Mouse (Mus musculus) thymus, adult 18-20 months (tissue): ENCODE results near the gene Kcnb1.

Source experiments
- DNase-seq, 2 experiments: peaks; one replicate each; pipeline ENCODE4 v3.0.0; 2022; ENCODE audit warnings: mixed read lengths in 2 of 2

Kcnb1 gene

DNA sequence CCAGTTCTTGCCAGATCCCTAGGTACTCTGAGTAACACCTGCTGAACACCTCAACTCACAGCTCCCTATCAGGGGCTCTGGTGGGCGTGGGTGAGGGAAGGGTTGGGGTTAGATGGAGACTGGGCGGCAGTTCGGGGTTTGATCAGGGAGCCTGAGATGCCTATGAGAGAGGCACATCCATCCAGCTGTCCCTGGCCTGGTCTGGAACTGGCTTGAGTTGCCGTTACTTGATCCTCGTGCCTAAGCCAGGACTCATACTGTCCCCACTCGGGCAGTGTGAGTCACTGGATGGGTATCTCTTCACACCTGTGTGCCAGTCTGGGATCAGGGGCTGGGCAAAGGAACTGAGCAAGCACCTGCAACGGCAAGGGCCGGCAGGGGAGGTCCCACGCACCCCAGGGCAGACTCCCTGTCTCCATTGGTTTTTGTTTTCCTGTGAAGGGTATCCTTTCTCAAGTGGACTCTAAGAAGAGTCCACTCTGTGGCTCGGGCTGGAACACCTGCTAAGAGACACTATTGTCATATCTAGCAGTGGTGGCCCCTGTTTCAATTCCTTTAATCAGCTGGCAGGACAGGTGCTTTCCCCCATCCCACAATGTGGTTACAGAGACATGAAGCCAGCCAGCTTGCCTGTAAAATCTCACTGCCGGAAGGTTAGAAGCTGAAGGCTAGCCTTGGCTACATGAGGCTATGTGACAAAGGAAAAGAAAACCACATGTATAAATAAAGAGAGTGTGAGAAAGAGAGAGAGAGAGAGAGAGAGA is 112.6 kb downstream of the Kcnb1 start:
- no peak for DNase-seq

DNA sequence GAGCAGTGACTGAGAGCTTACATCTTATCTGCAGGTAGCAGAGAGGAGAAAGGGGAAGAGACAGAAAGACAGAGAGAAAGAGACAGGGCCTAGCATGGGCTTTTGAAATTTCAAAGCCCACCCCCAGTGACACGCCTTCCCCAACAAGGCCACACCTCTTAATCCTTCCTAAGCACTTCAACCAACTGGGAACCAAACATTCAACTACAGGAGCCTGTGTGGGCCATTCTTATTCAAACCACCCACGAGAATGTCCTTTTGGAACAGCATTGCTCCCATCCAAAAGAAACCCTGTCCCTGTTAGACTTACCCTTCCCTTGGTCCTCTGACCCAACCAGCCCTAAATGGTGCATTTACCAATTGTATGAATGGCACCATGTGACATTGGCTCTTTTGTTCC is 113.2 kb downstream of the Kcnb1 start:
- DNase-seq = no peak

DNA sequence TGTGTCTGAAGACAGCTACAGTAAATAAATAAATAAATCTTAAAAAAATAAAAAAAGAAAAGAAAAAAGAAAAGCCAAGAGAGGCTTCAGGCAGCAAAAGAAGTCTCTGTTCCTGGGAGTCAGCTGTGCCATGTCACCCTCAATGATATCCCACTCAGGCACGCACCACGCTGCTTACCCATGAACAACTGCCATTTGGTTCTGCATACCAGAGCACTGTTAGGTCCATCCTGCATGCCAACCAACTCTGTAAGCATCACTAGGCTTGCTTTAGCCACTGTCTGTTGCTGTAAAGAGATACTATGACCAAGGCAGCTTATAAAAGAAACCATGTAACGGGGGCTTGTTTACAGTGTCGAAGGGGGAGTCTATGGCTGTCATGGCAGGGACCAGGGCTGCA is 113.6 kb downstream of the Kcnb1 start:
- no peak for DNase-seq

DNA sequence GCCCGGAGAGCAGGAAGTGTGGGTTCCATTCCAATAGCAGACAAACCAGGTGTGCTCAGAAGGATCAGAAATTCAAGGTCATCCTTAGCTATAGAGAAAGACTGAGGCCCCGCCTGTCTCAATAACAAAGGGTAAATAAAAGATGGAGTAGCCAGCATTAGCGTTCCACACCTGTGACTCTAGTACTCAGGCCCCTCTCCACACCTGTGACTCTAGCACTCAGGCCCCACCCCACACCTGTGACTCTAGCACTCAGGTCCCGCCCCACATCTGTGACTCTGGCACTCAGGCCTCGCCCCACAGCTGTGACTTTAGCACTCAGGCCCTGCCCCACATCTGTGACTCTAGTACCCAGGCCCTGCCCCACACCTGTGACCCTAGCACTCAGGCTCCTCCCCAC is 115.4 kb downstream of the Kcnb1 start:
- no peak for DNase-seq

DNA sequence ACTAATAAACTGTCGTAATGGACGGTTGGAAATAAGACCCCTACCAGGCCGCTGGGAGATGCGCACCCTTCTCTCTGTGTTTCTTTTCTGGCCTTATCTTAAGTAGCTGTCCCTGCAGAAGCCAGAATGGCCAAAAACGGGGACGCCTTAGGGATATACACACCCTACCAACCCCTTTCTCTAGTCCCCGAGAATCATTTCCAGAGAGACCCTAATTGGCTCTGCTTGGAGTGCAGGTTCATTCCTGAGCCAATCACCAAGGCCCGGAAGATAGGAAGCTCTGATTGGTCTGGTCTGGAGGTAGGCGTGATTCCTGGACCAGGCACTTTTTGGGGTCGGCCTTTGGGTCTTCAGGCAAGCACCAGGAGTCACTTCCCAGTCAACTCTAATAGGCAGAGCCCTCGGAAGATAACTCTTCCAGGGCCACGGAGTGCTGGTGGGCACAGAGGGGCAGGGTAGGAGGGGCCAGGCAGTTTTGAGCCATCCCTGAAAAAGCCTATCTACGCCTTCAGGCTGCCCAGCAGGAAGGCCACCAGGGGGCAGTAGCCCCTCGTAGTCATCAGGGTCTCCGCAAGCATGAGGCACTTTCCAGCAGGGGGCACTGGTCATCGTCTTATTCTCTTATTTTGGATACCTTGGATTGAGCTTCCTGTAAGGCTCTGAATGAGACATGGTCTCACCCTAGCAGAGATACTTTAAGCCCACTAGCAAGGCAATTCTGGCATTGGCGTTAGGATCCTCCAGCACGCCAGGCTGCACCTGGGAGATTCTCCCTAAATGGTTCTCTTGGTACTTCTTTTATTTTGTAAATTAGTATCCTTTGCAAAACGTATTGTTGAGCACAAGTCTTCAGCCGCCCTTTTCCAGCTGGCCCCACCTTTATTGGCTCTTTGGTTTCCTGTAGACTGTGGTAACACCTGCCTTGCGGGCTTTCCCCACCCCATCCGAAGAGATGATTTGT is 118.0 kb downstream of the Kcnb1 start:
- DNase-seq = peak; percentile 68 to 70

DNA sequence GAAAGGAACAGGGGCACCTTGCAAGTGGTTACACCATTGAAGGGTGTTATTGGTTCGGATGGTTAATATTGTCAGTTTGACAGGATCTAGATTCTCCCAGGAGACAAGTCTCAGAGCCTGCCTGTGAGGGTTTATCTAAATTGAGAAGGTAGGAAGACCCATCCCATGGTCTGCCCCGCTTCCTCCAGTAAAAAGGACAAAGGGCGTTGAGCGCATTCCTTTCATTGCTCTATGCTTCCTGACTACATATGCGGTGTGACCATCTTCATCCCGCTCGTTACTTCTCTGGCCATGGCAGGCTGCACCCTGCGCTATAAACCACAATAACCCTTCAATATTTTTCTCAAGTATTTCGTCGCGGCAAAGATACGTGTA is 118.7 kb downstream of the Kcnb1 start:
- DNase-seq = no peak

DNA sequence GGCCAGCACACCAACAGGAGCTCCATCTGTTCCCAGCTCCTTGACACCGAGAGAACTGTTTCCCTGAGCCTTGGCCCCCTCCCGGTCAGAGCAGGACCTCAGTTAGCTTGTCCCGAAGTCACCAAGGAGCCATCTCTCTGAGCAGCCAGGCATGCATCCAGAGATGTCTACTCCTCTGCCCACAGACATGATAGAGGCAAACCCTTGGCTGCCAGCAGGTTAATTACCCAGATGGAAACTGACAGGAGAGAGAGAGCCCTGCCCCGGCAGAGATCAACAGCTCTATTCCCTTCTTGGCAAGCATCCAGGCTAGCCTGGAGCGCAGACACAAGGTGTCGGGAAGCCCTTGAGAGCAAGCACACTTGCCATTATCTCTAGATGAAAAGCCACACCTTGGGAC is 119.6 kb downstream of the Kcnb1 start:
- DNase-seq = no peak

DNA sequence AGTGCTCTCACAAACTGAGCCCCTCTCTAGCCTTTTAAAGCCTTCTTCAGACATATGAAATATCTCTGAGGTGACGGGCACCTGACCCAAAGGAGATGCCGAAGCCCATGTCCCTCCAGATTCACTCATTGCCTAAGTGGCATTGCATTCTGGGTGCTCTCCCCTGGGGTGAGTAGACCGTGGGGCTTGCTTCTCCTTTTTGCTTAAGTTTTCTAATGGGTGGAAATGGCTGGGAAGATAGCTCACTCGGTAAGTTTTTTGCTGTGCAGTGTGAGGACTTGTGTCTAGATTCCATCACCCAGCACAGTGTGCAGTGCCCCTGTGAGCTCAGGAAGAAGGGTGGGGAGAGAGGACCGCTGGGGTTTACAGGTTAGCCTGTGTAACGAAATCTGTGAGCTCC is 122.4 kb downstream of the Kcnb1 start:
- DNase-seq = no peak

DNA sequence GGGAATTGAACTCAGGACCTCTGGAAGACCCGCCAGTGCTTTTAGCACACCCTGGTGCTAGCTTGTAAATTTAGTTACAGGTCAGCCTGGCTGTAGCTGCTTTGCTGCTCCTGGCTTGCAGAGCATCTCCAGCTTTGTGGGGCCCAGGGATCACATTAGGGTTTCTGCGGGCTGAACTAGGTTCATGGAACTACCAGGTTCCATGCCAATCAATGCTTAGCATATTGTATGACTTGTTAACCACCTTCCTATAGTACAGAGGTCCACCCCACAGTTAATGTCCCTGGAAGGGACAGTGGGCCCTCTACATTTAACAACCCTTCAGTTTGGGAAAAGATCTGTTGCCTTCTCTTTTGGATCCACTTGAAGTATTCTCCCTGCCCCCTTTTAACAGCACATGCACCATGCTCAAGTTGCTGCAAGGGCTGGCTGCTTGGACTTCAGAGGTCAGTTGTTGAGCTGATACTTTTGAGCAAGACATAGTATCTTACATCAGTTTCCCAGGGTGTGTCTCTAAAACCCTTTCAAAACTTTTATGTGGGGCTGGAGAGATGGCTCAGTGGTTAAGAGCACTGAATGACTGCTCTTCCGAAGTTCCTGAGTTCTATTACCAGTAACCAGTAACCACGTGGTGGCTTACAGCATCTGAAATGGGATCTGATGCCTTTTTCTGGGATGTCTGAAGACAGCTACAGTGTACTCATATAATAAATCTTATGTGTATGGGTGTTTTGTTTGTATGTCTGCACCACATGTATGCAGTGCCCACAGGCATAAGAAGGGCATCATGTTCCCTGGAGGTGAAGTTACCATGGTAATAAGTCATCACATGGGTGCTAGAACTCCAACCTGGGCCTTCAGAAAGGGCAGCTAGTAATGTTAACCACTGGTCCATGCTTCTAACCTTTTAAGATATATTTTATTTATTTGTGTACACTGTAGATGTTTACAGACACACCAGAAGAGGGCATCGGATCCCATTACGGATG is 123.1 kb downstream of the Kcnb1 start:
- DNase-seq = no peak

DNA sequence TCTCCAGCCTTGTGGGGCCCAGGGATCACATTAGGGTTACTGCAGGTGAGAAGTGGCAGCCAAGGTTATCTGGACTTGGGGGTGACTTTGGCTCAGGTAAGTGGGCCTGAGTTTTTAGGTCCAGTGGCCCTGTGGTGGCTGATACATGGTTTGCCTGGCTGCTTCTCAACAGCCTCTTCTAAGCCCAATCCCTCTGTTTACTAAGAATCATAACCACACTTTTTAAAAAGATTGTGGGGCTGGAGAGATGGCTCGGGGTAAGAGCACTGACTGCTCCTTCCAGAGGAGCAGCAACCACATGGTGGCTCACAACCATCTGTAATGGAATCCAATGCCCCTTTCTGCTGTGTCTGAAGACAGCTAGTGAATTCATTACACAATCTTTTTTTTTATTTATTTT is 123.9 kb downstream of the Kcnb1 start:
- DNase-seq = no peak

DNA sequence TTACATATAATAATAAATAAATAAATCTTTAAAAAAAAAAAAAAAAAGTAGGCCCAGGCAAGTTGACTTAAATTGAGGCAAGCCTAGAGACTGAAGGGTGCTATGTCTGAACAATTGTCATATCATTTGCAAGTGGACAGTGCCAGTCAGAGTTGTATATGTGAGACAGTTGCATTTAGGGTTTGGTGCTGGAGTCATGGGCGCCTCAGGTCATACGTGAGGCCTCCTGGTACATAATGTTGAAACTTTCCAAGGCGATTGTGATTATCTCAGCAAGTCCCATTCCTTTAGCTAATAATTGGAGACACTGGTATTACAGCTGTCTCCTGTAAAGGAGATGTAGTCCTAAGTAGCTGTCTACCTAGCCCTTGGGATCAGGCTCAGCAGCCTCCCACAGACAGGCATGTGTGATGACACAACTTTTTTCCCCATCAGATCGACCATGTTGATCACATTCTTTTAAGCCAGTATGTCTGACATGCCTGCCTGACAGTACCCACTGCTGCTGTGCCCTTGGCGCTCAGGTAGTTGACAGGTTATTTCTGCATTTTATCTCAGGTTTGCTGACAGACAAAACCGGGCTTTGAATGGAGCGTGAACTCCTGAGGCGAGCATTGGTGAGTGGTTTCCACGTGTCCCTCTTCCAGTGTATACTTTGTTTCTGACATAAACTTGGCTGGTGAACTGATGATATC is 125.2 kb downstream of the Kcnb1 start:
- DNase-seq = no peak

DNA sequence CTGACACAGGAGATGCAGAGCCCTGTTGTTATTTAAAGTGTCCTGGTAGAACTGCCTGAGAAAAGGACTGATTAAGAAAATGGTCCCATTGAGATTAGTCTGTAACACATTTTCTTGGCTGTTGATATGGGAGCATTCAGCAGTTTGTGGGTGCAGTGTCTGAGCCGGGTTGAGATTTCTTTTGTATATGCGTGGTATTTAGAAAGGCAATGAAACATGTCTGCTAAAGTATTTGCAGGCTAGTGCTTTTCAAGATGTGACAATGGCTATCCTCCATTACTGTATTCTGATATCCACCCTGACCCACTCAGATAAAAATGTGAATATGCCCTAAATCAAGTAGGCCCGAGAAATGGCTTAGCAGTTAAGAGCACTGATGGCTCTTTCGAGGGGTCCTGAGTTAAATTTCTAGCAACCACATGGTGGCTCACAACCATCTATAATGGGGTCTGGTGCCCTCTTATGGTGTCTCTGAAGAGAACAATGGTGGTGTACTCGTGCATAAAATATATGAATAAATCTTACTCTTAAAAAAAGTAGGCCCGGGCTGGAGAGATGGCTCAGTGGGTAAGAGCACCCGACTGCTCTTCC is 126.0 kb downstream of the Kcnb1 start:
- DNase-seq = no peak

DNA sequence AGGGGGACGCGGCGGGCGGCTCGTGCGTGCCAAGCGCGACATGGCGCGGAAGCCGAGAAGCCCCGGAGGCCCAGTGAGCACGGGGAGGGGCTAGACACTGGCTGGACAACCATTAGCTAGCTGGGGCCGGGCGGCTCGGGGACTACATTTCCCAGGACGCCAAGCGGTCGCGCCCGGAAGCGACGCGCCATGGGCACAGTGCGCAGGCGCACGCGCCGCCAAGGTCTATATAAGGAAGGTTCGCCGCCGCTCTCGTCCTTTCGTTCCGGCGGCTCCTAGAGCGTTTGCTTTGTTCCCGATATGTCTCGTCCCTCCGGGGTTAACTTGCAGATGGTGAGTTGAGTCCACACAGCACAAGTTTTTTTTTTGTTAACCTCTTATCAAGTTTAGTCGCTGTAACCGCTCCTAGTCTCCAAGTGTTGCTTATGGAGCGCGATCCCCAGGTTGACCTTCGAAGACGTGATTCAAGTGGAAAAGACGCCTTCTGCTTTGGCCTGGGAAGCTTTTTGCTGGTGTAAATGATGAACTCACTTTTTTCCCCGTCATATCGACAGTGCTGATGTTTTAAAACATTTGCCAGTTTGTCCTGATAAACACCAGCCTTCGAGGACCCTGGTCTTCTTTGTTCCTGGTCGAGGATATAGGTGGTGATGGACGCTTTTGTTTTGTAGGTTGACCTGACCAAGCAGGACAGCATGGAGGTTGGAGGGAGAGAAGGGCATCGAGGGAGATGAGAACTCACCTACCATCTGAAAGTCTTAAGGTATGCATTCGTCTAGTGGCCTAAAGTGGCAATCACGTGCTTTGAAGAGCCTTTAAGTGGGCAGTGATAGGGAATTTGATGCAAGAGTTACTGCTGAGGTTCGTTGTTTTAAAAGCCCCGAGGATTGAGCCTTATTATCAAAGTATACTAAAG is 126.7 kb downstream of the Kcnb1 start, which contains the start of gene Znfx1:
Gene Znfx1 (minus strand): TSS at position 51 of the 916 bp plus-strand sequence.
- DNase-seq = peak; percentile 92 to 93

DNA sequence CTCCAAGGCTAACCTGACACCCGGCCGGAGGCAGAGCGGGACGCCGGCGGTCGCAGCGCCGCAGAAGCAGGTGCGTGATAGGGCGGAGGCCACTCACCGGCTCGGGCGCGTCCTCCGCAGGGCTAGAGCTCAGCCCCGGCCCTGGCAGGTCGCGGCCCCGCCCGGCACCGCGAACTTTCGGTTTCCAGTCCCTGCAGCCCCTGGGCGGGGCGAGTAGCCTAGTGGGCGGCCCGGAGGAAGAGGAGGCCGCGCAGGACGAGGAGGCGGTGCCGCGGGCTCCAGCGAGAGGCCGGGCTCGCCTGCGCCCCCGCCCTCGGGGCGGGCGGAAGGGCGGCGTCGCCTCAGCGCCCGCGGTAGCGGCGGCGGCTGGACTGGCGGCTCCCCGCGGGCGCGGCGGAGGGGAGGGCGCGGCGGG is 127.5 kb downstream of the Kcnb1 start:
- DNase-seq = peak; percentile 93

DNA sequence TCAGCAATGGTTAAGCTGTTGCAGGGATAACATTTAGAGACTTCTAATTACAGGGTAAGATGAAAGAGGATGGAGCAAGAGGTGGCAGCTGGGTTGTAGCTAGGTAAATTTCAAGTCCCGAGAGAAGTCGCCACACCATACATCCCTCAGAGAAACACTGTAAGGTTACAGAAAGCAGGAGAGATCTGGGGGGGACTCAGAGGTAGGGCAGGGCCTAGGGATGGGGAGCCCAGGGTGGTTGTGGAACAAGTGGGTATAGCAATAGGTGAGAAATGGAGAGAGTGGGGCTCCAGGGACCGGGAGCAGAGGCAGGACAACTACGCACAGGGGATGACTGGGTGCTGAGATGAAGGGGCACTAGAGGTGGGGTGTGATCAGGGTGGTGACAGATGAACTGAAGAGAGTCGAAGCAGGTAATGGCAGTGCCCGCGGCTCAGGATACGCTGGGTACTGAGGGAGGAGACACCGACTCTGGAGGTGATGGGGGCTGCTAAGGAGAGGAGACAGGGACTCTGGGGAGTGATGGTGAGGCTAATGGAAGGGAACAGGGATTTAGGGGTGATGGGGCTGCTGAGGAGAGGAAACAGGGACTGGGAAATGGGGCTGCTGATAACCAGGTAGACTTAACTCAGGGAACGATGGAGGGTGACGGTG is 128.4 kb downstream of the Kcnb1 start:
- DNase-seq = peak in 1 of 2 experiments; percentile 20

DNA sequence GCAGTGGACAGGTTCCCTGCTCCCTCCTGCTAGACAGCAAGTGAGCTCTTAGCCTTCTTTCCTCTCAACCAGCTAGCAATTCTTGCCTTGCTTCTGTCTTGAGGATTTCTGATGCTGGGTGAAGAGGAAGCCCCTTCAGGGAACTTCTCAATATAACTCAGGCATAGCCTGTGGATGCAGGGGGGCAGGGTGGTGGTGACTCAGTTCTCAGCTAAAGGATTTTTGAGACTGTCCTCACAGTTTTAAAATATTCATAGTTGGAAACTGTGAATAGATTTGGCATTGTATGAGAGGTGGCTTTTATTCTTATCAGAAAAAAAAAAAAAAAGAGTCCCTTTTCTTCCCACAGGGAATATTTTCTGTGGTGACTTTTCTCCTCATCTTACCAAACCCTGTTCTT is 129.2 kb downstream of the Kcnb1 start:
- no peak for DNase-seq

DNA sequence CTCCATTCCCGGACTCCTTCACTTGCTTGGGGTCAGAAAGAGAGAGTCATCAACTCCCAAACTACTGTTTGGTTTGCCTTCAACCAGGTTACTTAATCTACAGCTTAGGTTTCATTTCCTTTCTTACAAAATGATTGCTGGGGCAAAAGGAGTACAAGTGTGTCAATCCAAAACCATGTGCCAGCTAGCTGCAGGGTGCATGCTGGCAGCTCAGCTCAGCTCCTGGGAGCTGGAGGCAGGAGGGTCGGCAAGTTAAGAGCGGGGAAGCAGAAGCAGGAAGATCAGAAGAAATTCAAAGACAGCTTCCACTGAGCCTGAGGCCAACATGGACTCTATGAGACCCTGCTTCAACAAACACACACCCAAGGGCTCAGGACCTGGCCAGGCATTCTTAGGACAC is 129.6 kb downstream of the Kcnb1 start:
- no peak for DNase-seq

DNA sequence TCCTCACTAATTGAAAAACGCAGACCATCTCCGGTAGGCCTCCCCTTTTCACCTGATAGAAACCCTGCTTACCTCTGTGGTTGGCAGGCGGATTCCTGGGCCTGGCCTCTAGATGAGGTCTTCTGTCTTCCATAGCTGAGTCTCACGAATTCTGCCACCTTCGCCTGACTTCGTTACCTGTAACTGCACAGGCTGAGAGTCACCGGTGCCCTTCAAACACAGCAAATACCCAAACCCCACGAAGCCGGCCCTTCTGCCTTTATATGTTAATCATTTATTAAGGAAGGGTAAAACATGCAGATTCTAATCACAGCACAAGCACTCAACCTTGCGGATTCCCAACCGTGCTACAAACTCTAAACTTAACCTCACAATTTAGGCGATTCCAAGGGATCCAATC is 130.0 kb downstream of the Kcnb1 start:
- no peak for DNase-seq

DNA sequence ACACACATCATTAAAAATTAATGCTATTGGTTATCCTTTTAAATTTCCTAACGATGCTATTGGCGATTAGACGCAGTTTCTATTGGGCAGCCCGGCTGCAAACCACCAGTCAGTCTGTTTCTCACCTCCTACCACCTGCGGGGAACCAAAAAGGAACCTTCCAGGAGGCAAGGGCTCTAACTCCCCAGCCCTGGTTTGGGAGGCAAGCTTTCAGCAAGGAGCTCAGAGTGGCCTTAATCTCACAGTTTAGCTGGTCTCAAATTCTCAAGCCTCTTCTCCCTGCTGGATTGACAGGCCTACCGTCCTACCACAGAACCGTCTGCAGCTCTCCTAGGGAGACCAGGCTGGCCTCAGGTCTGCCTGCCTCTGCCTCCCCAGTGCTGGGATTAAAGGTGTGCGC is 130.4 kb downstream of the Kcnb1 start:
- no peak for DNase-seq

DNA sequence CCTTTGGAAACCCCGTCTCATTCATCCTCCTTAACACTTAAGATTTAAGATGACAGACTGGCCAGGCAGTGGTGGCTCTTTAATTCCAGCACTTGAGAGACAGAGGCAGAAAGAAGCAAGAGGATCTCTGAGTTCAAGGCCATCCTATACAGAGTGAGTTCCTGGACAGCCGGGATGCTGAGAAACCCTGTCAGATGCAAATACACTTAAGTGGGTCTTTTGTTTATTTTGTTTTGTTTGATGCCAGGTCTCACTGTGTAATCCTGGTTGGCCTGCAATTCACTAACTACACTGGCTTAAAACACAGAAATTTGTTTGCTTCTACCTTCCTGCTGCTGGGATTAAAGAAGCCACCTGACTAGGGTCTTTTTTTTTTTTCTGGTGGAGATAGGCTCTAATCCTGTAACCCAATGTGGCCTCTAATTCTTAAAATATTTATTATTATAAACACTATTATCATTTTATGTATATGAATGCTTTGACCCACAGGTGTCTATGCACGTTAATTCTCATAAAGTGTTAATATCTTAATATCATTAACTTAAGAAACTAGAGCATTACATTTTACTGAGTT is 131.1 kb downstream of the Kcnb1 start:
- no peak for DNase-seq
